Mouse (Mus musculus): ENCODE measurements around the gene Tpi1. TPM values are rescaled to one million over a fixed set of nuclear protein-coding genes. Genes with fewer than 3 reads are reported as not detected.

Gene Tpi1
- polyA plus RNA-seq, 1 experiment from 2014 or later = 537 TPM

- peak; percentile 23; the same call in 1 of the 2 replicates for TF ChIP-seq CTCF (IDR thresholded peaks at IDR 0.05; ENCODE audit: low read depth)
- no peak overlapping the region for H3K27ac ChIP-seq (ENCODE audit: low read depth, low read length)
- peak overlapping the region; percentile 22 for H3K4me3 ChIP-seq (ENCODE audit: low read depth, low read length)
- H3K4me2 ChIP-seq (replicated peaks; ENCODE audit: low read depth) = peak overlapping the region; percentile 56
- WGBS = 7% methylated on average over 10 of the region's 10 CpGs
- no peak for ATAC-seq
- no peaks in the 10 kb centered on the region for H3K4me1 ChIP-seq (replicated peaks; ENCODE audit: control insufficient read depth, insufficient read depth, low read length)
- no peaks in the 10 kb centered on the region for H3K36me3 ChIP-seq (ENCODE audit: control insufficient read depth, insufficient read depth)
- H3K9me3 ChIP-seq (ENCODE audit: control insufficient read depth) = no peaks in the 10 kb centered on the region
- peaks cover 12% of the 10 kb centered on the region; the same call in 1 of the 2 replicates for H3K27me3 ChIP-seq (replicated peaks; ENCODE audit: control insufficient read depth, insufficient read depth, low read length)
- H3K9ac ChIP-seq (ENCODE audit: low read depth, low read length) = no peak overlapping the region
Measured at GRCm38 (mm10) chr6:124779984-124780416, 34.1 kb downstream of the Tpi1 start.

- ATAC-seq = no peak
- H3K36me3 ChIP-seq (ENCODE audit: control insufficient read depth, insufficient read depth) = no peaks in the 10 kb centered on the region
- H3K27ac ChIP-seq (ENCODE audit: low read depth, low read length) = no peak within 1 kb of the TSS
- no peaks in the 10 kb centered on the region for H3K4me1 ChIP-seq (replicated peaks; ENCODE audit: control insufficient read depth, insufficient read depth, low read length)
- peak within 1 kb of the TSS; percentile 26; the same call in 1 of the 2 replicates for H3K9ac ChIP-seq (ENCODE audit: low read depth, low read length)
- H3K27me3 ChIP-seq (replicated peaks; ENCODE audit: control insufficient read depth, insufficient read depth, low read length) = peaks cover 12% of the 10 kb centered on the region; the same call in 1 of the 2 replicates
- H3K4me3 ChIP-seq (ENCODE audit: low read depth, low read length) = peak within 1 kb of the TSS; percentile 22
- H3K9me3 ChIP-seq (ENCODE audit: control insufficient read depth) = no peaks in the 10 kb centered on the region
- H3K4me2 ChIP-seq (replicated peaks; ENCODE audit: low read depth) = peak within 1 kb of the TSS; percentile 56
- 4% methylated on average over 23 of the region's 23 CpGs for WGBS
- no peak for TF ChIP-seq CTCF (IDR thresholded peaks at IDR 0.05; ENCODE audit: low read depth)
Measured at GRCm38 (mm10) chr6:124779222-124779983, 34.7 kb downstream of the Tpi1 start, which contains the start of gene Lrrc23. Gene Lrrc23, minus strand, starts transcription at chr6:124779727.

GRCm38 (mm10) chr6:124770511-124770910 lies 43.6 kb downstream of the Tpi1 start:
- ATAC-seq = no peak
- Histone ChIP-seq H3K36me3 (ENCODE audit: control insufficient read depth, insufficient read depth) (no peaks in the 10 kb centered on the region), H3K4me1 (replicated peaks; ENCODE audit: control insufficient read depth, insufficient read depth, low read length) (no peaks in the 10 kb centered on the region), H3K9ac (ENCODE audit: low read depth, low read length) (no peak overlapping the region), H3K9me3 (ENCODE audit: control insufficient read depth) (no peaks in the 10 kb centered on the region), H3K27me3 (replicated peaks; ENCODE audit: control insufficient read depth, insufficient read depth, low read length) (peaks cover 11% of the 10 kb centered on the region), H3K4me2 (replicated peaks; ENCODE audit: low read depth) (no peak overlapping the region), H3K4me3 (ENCODE audit: low read depth, low read length) (no peak overlapping the region), H3K27ac (ENCODE audit: low read depth, low read length) (no peak overlapping the region)
- 82% methylated on average over 15 of the region's 15 CpGs for WGBS
- TF ChIP-seq CTCF (IDR thresholded peaks at IDR 0.05; ENCODE audit: low read depth) = no peak

GRCm38 (mm10) chr6:124770013-124770412 lies 44.1 kb downstream of the Tpi1 start:
- 68% methylated on average over 7 of the region's 7 CpGs for WGBS
- peak overlapping the region; percentile 75; the same call in 1 of the 2 replicates for H3K4me2 ChIP-seq (replicated peaks; ENCODE audit: low read depth)
- no peaks in the 10 kb centered on the region for H3K9me3 ChIP-seq (ENCODE audit: control insufficient read depth)
- peak overlapping the region; percentile 27; the same call in 1 of the 2 replicates for H3K9ac ChIP-seq (ENCODE audit: low read depth, low read length)
- peak overlapping the region; percentile 43; the same call in 1 of the 2 replicates for H3K4me3 ChIP-seq (ENCODE audit: low read depth, low read length)
- no peak for ATAC-seq
- H3K36me3 ChIP-seq (ENCODE audit: control insufficient read depth, insufficient read depth) = no peaks in the 10 kb centered on the region
- H3K27ac ChIP-seq (ENCODE audit: low read depth, low read length) = no peak overlapping the region
- H3K4me1 ChIP-seq (replicated peaks; ENCODE audit: control insufficient read depth, insufficient read depth, low read length) = no peaks in the 10 kb centered on the region
- no peak for TF ChIP-seq CTCF (IDR thresholded peaks at IDR 0.05; ENCODE audit: low read depth)
- H3K27me3 ChIP-seq (replicated peaks; ENCODE audit: control insufficient read depth, insufficient read depth, low read length) = peaks cover 11% of the 10 kb centered on the region

- Histone ChIP-seq H3K36me3 (ENCODE audit: control insufficient read depth, insufficient read depth) (no peaks in the 10 kb centered on the region), H3K4me1 (replicated peaks; ENCODE audit: control insufficient read depth, insufficient read depth, low read length) (no peaks in the 10 kb centered on the region), H3K4me2 (replicated peaks; ENCODE audit: low read depth) (peak within 1 kb of the TSS; percentile 75), H3K9me3 (ENCODE audit: control insufficient read depth) (no peaks in the 10 kb centered on the region), H3K27ac (ENCODE audit: low read depth, low read length) (no peak within 1 kb of the TSS), H3K9ac (ENCODE audit: low read depth, low read length) (peak within 1 kb of the TSS; percentile 27; the same call in 1 of the 2 replicates), H3K27me3 (replicated peaks; ENCODE audit: control insufficient read depth, insufficient read depth, low read length) (peaks cover 11% of the 10 kb centered on the region), H3K4me3 (ENCODE audit: low read depth, low read length) (peak within 1 kb of the TSS; percentile 43)
- no peak for TF ChIP-seq CTCF (IDR thresholded peaks at IDR 0.05; ENCODE audit: low read depth)
- under 1% methylated on average over 52 of the region's 54 CpGs for WGBS
- peak; percentile 53 for ATAC-seq
Measured at GRCm38 (mm10) chr6:124769101-124769765, 44.9 kb downstream of the Tpi1 start, which contains the start of gene Eno2. Gene Eno2, minus strand, starts transcription at chr6:124769673.

GRCm38 (mm10) chr6:124768704-124769044 lies 45.4 kb downstream of the Tpi1 start:
- H3K9ac ChIP-seq (ENCODE audit: low read depth, low read length) = no peak overlapping the region
- H3K36me3 ChIP-seq (ENCODE audit: control insufficient read depth, insufficient read depth) = no peaks in the 10 kb centered on the region
- no peak overlapping the region for H3K27ac ChIP-seq (ENCODE audit: low read depth, low read length)
- no peaks in the 10 kb centered on the region for H3K9me3 ChIP-seq (ENCODE audit: control insufficient read depth)
- WGBS = 9% methylated on average over 9 of the region's 9 CpGs
- ATAC-seq = no peak
- H3K4me1 ChIP-seq (replicated peaks; ENCODE audit: control insufficient read depth, insufficient read depth, low read length) = no peaks in the 10 kb centered on the region
- peak overlapping the region; percentile 43 for H3K4me3 ChIP-seq (ENCODE audit: low read depth, low read length)
- peak overlapping the region; percentile 75 for H3K4me2 ChIP-seq (replicated peaks; ENCODE audit: low read depth)
- no peak for TF ChIP-seq CTCF (IDR thresholded peaks at IDR 0.05; ENCODE audit: low read depth)
- H3K27me3 ChIP-seq (replicated peaks; ENCODE audit: control insufficient read depth, insufficient read depth, low read length) = peaks cover 11% of the 10 kb centered on the region

Data from intestine, postnatal 0 days (tissue).